Mouse (Mus musculus) C2C12 (cell line): ENCODE data around the gene Polr2e. TPM values are rescaled to one million over a fixed set of nuclear protein-coding genes. Genes with fewer than 3 reads are reported as not detected.

Experiments used
- H3K27me3 ChIP-seq: one replicate; pipeline ENCODE4 v1.6.1; 2011; ENCODE audit not compliant: control insufficient read depth, insufficient read depth, insufficient read length
- H3K36me3 ChIP-seq: one replicate; pipeline ENCODE4 v1.6.1; 2011; ENCODE audit not compliant: control insufficient read depth, insufficient read depth
- H3K4me3 ChIP-seq: one replicate; pipeline ENCODE4 v1.5.1; 2011; ENCODE audit warnings: mild to moderate bottlenecking, control low read depth; ENCODE audit not compliant: poor library complexity, insufficient read depth, severe bottlenecking
- H3K79me2 ChIP-seq: one replicate; pipeline ENCODE4 v1.6.1; 2011; ENCODE audit not compliant: control insufficient read depth, insufficient read depth
- H3K79me3 ChIP-seq: one replicate; pipeline ENCODE4 v1.6.1; 2011; ENCODE audit warnings: low read depth, control low read depth
- H3ac ChIP-seq: one replicate; pipeline ENCODE3; 2011; ENCODE audit warnings: low read depth; ENCODE audit not compliant: control insufficient read depth, insufficient read length
- CEBPB ChIP-seq: IDR thresholded peaks from one replicate; pipeline ENCODE4 v1.6.1; 2011; ENCODE audit warnings: low read depth, mild to moderate bottlenecking, control low read depth, moderate library complexity
- CTCF ChIP-seq: IDR thresholded peaks from one replicate; pipeline ENCODE4 v1.5.1; 2011; ENCODE audit not compliant: control insufficient read depth, insufficient read depth, insufficient read length
- FOSL1 ChIP-seq: IDR thresholded peaks from one replicate; pipeline ENCODE4 v1.8.0; 2011; ENCODE audit warnings: mild to moderate bottlenecking, low read length; ENCODE audit not compliant: poor library complexity, insufficient read depth, severe bottlenecking
- MAX ChIP-seq: IDR thresholded peaks from one replicate; pipeline ENCODE4 v1.6.1; 2011; ENCODE audit warnings: mild to moderate bottlenecking, control low read depth
- MYOD1 ChIP-seq: IDR thresholded peaks from one replicate; pipeline ENCODE4 v1.6.1; 2011; ENCODE audit warnings: low read depth; ENCODE audit not compliant: control insufficient read depth, insufficient read length
- MYOG ChIP-seq: IDR thresholded peaks from one replicate; pipeline ENCODE4 v1.6.1; 2011; ENCODE audit not compliant: control insufficient read depth, insufficient read length; ENCODE audit errors: extremely low read depth
- USF1 ChIP-seq: IDR thresholded peaks from one replicate; pipeline ENCODE4 v1.6.1; 2011; ENCODE audit warnings: low read depth, mild to moderate bottlenecking, control low read depth, moderate library complexity
- polyA plus RNA-seq: library from polyadenylated mRNA; unstranded; fragments of >200 nt; fragmentation: generic; extraction: Trizol; gene quantifications from one replicate; pipeline ENCODE4 v1.2.1, GENCODE M21; 2012; ENCODE audit warnings: missing spikeins

Polr2e gene
- polyA plus RNA-seq, 1 experiment = 269 TPM

DNA sequence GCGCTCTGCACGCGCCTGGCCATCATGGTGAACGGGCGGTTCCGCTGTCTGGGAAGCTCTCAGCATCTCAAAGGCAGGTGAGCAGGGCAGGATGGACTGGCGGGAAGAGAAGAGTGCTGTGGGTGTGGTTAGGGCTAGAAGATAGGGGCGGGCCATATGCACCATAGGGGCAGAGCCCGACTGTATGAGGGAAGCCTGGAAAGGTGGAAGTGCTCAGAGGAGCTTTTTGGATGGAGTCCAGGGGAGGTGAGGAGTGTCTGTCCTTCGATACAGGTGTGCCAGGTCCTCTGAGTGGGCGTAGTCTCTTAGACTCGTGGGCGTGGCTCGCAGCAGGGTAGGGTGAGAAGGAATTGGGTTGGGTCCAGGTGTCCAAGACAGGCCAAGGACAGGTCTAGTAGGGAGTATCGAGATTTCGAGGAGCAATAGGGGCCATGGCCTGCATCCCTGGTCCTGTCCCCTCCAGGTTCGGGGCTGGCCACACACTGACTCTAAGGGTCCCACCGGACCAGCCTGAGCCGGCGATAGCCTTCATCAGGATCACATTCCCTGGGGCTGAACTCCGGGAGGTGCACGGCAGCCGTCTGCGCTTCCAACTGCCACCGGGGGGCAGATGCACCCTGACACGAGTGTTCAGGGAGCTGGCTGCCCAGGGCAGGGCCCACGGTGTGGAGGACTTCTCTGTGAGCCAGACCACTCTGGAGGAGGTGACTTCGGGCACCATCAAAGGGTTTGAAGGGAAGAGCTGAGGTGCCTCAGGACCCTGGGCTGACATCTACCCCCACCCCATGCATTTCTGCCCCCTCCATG, 24.9 kb downstream of the Polr2e start:
- H3K79me2 ChIP-seq = no peaks in the 10 kb centered on the region
- TF ChIP-seq MYOD1 (no peak), CTCF (peak; percentile 91)
- H3K36me3 ChIP-seq = peaks cover 30% of the 10 kb centered on the region
- H3ac ChIP-seq = no peak overlapping the region
- no peaks in the 10 kb centered on the region for H3K79me3 ChIP-seq
- H3K27me3 ChIP-seq = no peaks in the 10 kb centered on the region
- H3K4me3 ChIP-seq = no peak overlapping the region

DNA sequence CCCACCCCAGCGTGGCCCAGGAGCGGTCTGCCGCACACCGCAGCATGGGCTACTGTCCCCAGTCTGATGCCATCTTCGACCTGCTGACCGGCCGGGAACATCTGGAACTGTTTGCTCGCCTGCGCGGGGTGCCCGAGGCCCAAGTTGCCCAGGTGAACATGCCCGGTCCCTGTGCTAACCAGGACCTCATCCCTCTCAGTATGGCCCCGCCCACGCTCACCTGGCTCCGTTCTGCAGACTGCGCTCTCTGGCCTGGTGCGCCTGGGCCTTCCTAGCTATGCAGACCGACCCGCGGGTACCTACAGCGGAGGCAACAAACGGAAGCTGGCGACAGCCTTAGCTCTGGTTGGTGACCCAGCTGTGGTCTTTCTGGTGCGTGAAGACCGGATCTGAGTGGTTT, 26.0 kb downstream of the Polr2e start:
- Histone ChIP-seq H3ac (no peak overlapping the region), H3K36me3 (peaks cover 32% of the 10 kb centered on the region), H3K79me2 (no peaks in the 10 kb centered on the region), H3K27me3 (no peaks in the 10 kb centered on the region), H3K79me3 (no peaks in the 10 kb centered on the region), H3K4me3 (no peak overlapping the region)
- TF ChIP-seq MYOD1 = no peak
- TF ChIP-seq MAX = no peak
- no peak for TF ChIP-seq MYOG
- TF ChIP-seq CTCF = no peak
- no peak for TF ChIP-seq USF1
- no peak for TF ChIP-seq CEBPB
- no peak for TF ChIP-seq FOSL1

GRCm38 (mm10) chr10:80011740-80012139, 27.9 kb downstream of the Polr2e start:
- Histone ChIP-seq H3K27me3 (no peaks in the 10 kb centered on the region), H3K79me2 (no peaks in the 10 kb centered on the region), H3K79me3 (no peaks in the 10 kb centered on the region), H3ac (no peak overlapping the region), H3K4me3 (no peak overlapping the region), H3K36me3 (peaks cover 32% of the 10 kb centered on the region)
- TF ChIP-seq MYOG = no peak
- TF ChIP-seq FOSL1 = no peak
- no peak for TF ChIP-seq CEBPB
- no peak for TF ChIP-seq MAX
- TF ChIP-seq USF1 = no peak
- TF ChIP-seq CTCF = no peak
- no peak for TF ChIP-seq MYOD1

GRCm38 (mm10) chr10:80004233-80004705, 35.3 kb downstream of the Polr2e start:
- Histone ChIP-seq H3K79me2 (no peaks in the 10 kb centered on the region), H3K27me3 (no peaks in the 10 kb centered on the region), H3K36me3 (peaks cover 10% of the 10 kb centered on the region)

DNA sequence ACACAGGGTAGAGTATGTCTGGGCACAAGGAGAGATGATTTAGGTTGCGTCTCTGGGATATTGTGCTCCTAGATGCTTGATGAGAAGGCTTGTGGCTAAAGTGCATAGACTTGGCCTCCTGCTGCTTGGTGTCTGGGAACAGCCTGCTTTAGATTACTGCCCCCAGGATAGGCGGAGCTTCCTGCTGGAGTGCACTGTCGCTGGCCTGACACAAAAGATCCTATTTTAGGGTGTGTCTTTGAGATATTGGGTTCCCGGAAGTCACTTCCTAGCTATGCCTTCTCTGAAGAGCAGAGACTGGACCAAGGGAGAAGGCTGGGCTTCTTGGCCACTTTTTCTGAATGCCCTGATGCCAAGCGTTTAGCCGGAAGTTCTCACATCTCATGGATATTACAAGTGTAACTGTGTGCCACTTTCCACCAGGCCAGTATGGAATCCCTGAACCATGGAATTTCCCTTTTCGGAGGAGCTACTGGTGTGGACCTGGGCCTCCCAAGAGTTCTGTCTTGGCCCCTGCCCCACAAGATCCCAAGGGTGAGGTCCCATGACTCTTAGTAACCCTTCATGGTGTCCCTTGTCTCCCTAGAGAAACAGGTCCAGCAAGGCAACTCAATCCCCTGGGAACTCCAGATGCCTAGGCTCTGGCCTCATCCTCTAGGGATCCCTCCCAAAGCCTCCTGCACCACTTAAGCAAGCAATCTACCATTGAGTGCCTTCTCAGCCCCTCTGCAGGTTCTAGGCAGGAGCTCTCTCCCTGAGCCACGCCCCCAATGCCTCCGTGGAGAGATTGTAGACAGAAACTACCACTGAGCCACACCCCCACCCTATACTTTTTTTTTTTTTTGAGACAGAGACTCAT, 36.0 kb downstream of the Polr2e start:
- no peak overlapping the region for H3ac ChIP-seq
- no peaks in the 10 kb centered on the region for H3K79me3 ChIP-seq
- H3K4me3 ChIP-seq = no peak overlapping the region
- no peak for TF ChIP-seq MYOD1
- no peak for TF ChIP-seq USF1
- no peak for TF ChIP-seq MAX
- no peak for TF ChIP-seq CEBPB
- TF ChIP-seq MYOG = no peak
- no peak for TF ChIP-seq CTCF
- TF ChIP-seq FOSL1 = no peak
- H3K36me3 ChIP-seq = peaks cover 10% of the 10 kb centered on the region
- H3K27me3 ChIP-seq = no peaks in the 10 kb centered on the region
- no peaks in the 10 kb centered on the region for H3K79me2 ChIP-seq

More at GRCm38 (mm10) chr10:80004233-80004705, 35.3 kb downstream of the Polr2e start:
- no peak overlapping the region for H3ac ChIP-seq
- no peaks in the 10 kb centered on the region for H3K79me3 ChIP-seq
- no peak overlapping the region for H3K4me3 ChIP-seq
- TF ChIP-seq USF1 (no peak), CEBPB (no peak)

GRCm38 (mm10) chr10:80002829-80003228, 36.8 kb downstream of the Polr2e start:
- Histone ChIP-seq H3ac (no peak overlapping the region), H3K79me3 (no peaks in the 10 kb centered on the region), H3K4me3 (no peak overlapping the region), H3K36me3 (peaks cover 10% of the 10 kb centered on the region), H3K27me3 (no peaks in the 10 kb centered on the region), H3K79me2 (no peaks in the 10 kb centered on the region)
- TF ChIP-seq MYOD1 (no peak), MAX (no peak), USF1 (no peak), MYOG (no peak), CTCF (no peak), FOSL1 (no peak), CEBPB (no peak)
